Comparison of ENCODE assay signal across 9 mouse cellular contexts in genomic region chr8:26747241-26747972, GRCm38 (mm10).
A peak's percentile ranks its signal among the peaks of the same experiment; 100 is the strongest.
DNase-seq lines count a peak whose midpoint lies in the region; ATAC-seq and TF ChIP-seq lines count a peak whose summit lies in the region.
"Had no signal": no experiment of that assay in that cellular context is flagged by ENCODE, and none has a peak within 500 bp of the region (broad histone marks: within the 10 kb centered on the region; RNA-seq: fewer than 3 reads in every experiment).

No protein-coding gene starts in this region.

- H3K36me3 ChIP-seq in forebrain, embryonic 16.5 days (ENCODE audit: control insufficient read depth, insufficient read depth) = no peaks in the 10 kb centered on the region
- H3K36me3 ChIP-seq in heart, embryonic 11.5 days (ENCODE audit: control insufficient read depth, insufficient read depth, low read length) = no peaks in the 10 kb centered on the region

- H3K4me2 ChIP-seq in forebrain, embryonic 16.5 days (ENCODE audit: low read length) = peak overlapping the region; percentile 25
- H3K4me2 ChIP-seq in heart, embryonic 11.5 days = no peak overlapping the region

- 22% methylated on average over 19 of the region's 19 CpGs for WGBS in forebrain, embryonic 16.5 days
- WGBS in heart, embryonic 11.5 days (ENCODE audit: insufficient replicate concordance) = 55% methylated on average over 19 of the region's 19 CpGs

- ATAC-seq in forebrain, embryonic 16.5 days = peak; percentile 74
- ATAC-seq in megakaryocyte progenitor cell, adult 5-6 weeks (replicated peaks; ENCODE audit: poor library complexity) = peak; percentile 67
- no peak for ATAC-seq in heart, embryonic 11.5 days (replicated peaks; ENCODE audit: insufficient number of reproducible peaks, low FRiP score, low TSS enrichment)

- H3K9ac ChIP-seq in forebrain, embryonic 16.5 days (replicated peaks; ENCODE audit: low read depth, low read length) = no peak overlapping the region
- H3K9ac ChIP-seq in heart, embryonic 11.5 days (ENCODE audit: low read depth, low read length) = no peak overlapping the region

- DNase-seq in cerebellum, postnatal 10 days = peak; percentile 46 to 57
- no peak for DNase-seq in cerebellum, postnatal 4 days (ENCODE audit: low spot score in 2 of 2)
- peak; percentile 24 for DNase-seq in MN1 (ENCODE audit: low spot score)
- peak; percentile 8 for DNase-seq in kidney, postnatal 14 days
- no peak for DNase-seq in left cerebral cortex, adult 2 months (ENCODE audit: extremely low spot score in 1 of 2, low spot score in 2 of 2)

- H3K9me3 ChIP-seq in forebrain, embryonic 16.5 days (ENCODE audit: control insufficient read depth, low read length) = no peaks in the 10 kb centered on the region
- no peaks in the 10 kb centered on the region for H3K9me3 ChIP-seq in heart, embryonic 11.5 days (replicated peaks; ENCODE audit: control insufficient read depth, low read length)

- intact Hi-C loops in left cerebral cortex, adult 2 months (cut with DNase I) = no loop called here

- TF ChIP-seq CTCF in left cerebral cortex, adult 2 months (IDR thresholded peaks at IDR 0.05) = no peak

- peak overlapping the region; percentile 50; the same call in 1 of the 2 replicates for H3K27ac ChIP-seq in forebrain, embryonic 16.5 days (ENCODE audit: low read length)
- no peak overlapping the region for H3K27ac ChIP-seq in heart, embryonic 11.5 days (ENCODE audit: low read depth, low read length)
- no peak overlapping the region for H3K27ac ChIP-seq in left cerebral cortex, adult 2 months

- H3K27me3 ChIP-seq in forebrain, embryonic 16.5 days (replicated peaks; ENCODE audit: control insufficient read depth, insufficient read depth, low read length) = no peaks in the 10 kb centered on the region
- peaks cover 8% of the 10 kb centered on the region; the same call in 1 of the 2 replicates for H3K27me3 ChIP-seq in heart, embryonic 11.5 days (ENCODE audit: control insufficient read depth, insufficient read depth, low read length)

- H3K4me3 ChIP-seq in forebrain, embryonic 16.5 days (replicated peaks; ENCODE audit: low read length) = no peak overlapping the region
- no peak overlapping the region for H3K4me3 ChIP-seq in heart, embryonic 11.5 days (ENCODE audit: low read depth, low read length)
- H3K4me3 ChIP-seq in left cerebral cortex, adult 2 months = no peak overlapping the region
- H3K4me3 ChIP-seq: erythroblast, embryonic 14.5 days had no signal

- peaks cover 21% of the 10 kb centered on the region for H3K4me1 ChIP-seq in forebrain, embryonic 16.5 days (replicated peaks; ENCODE audit: control insufficient read depth, insufficient read depth, low read length)
- no peaks in the 10 kb centered on the region for H3K4me1 ChIP-seq in heart, embryonic 11.5 days (ENCODE audit: control insufficient read depth, insufficient read depth, low read length)

Comparison
In these comparisons a context has a peak if more than half of its experiments do, and no peak if none do; other contexts are left out.
1. DNase-seq: peak in cerebellum, postnatal 10 days (2 of 2), MN1 (single experiment) and kidney, postnatal 14 days (single experiment); none in cerebellum, postnatal 4 days (0 of 2) and left cerebral cortex, adult 2 months (0 of 2).